Mouse (Mus musculus): Measurements from ENCODE around the gene Ankrd65. TPM values are rescaled to one million over a fixed set of nuclear protein-coding genes. Genes with fewer than 3 reads are reported as not detected.

Ankrd65 gene
- total RNA-seq, 2 experiments from 2014 or later: not detected

- DNase-seq: peak in 1 of 2 experiments; percentile 36
- intact Hi-C loops (cut with DNase I): no loop called here
These were observed 50.1 kb downstream of the Ankrd65 start for GRCm38 (mm10) chr4:155840076-155841002.

GRCm38 (mm10) chr4:155841003-155841454 lies 50.8 kb downstream of the Ankrd65 start:
- intact Hi-C loops (cut with DNase I): no loop called here
- DNase-seq: peak; percentile 67 to 75

GRCm38 (mm10) chr4:155841651-155842270 lies 51.5 kb downstream of the Ankrd65 start:
- no peak for DNase-seq
- intact Hi-C loops (cut with DNase I): no loop called here

GRCm38 (mm10) chr4:155843231-155843630 lies 53.0 kb downstream of the Ankrd65 start:
- intact Hi-C loops (cut with DNase I): no loop called here
- DNase-seq: no peak

GRCm38 (mm10) chr4:155846871-155847578 lies 56.8 kb downstream of the Ankrd65 start, which contains the start of gene Dvl1:
Dvl1 (plus strand) TSS chr4:155847402.
- DNase-seq: peak; percentile 96 to 97
- intact Hi-C loops (cut with DNase I): no loop called here

GRCm38 (mm10) chr4:155847591-155848352 lies 57.5 kb downstream of the Ankrd65 start:
- DNase-seq: peak in 1 of 2 experiments; percentile 53
- intact Hi-C loops (cut with DNase I): no loop called here

- DNase-seq: no peak
- intact Hi-C loops (cut with DNase I): no loop called here
These were observed 58.3 kb downstream of the Ankrd65 start for GRCm38 (mm10) chr4:155848434-155849095.

Small RNA genes within 50 kb of the gene (microRNA-seq; reads per million reads assigned to microRNA genes)
- gene Gm27743: 0 reads per million in 2 experiments

Other genes starting within 250 kb of the Ankrd65 start
- 10 to 100 TPM; 34.8 to 42.4 TPM for gene Nadk, start 228.1 kb upstream of the Ankrd65 start, total RNA-seq (2021)
- gene Slc35e2, start 189.0 kb upstream of the Ankrd65 start, total RNA-seq (2021): 10 to 100 TPM; 12.2 to 13.1 TPM
- gene Cdk11b, start 165.6 kb upstream of the Ankrd65 start, total RNA-seq (2021): 10 to 100 TPM; 28.5 to 30.1 TPM
- gene Gm10563, start 145.0 kb upstream of the Ankrd65 start, total RNA-seq (2021): not detected
- gene Mmp23, start 137.1 kb upstream of the Ankrd65 start, total RNA-seq (2021): 10 to 100 TPM; 24.9 to 25.9 TPM
- 10 to 100 TPM; 21.9 to 22.5 TPM for gene Mib2, start 121.2 kb upstream of the Ankrd65 start, total RNA-seq (2021)
- gene Fndc10, start 96.1 kb upstream of the Ankrd65 start, total RNA-seq (2021): 1 to 10 TPM; 2.9 to 4.3 TPM
- 10 to 100 TPM; 58.3 to 59.2 TPM for gene Ssu72, start 85.6 kb upstream of the Ankrd65 start, total RNA-seq (2021)
- under 1 TPM; 0.47 to 0.69 TPM for gene Tmem240, start 55.6 kb upstream of the Ankrd65 start, total RNA-seq (2021)
- gene Atad3a, start 29.3 kb upstream of the Ankrd65 start, total RNA-seq (2021): 10 to 100 TPM; 67.1 to 73.1 TPM
- 10 to 100 TPM; 14.0 to 15.8 TPM for gene Vwa1, start 15.7 kb upstream of the Ankrd65 start, total RNA-seq (2021)
- 1 to 10 TPM; 2.0 to 2.3 TPM for gene Tmem88b, start 4.6 kb upstream of the Ankrd65 start, total RNA-seq (2021)
- 10 to 100 TPM; 77.2 to 83.5 TPM for gene Mrpl20, start 12.4 kb downstream of the Ankrd65 start, total RNA-seq (2021)
- gene Ccnl2, start 22.1 kb downstream of the Ankrd65 start, total RNA-seq (2021): 10 to 100 TPM; 49.9 to 50.6 TPM
- 10 to 100 TPM; 84.8 to 91.3 TPM for gene Aurkaip1, start 40.8 kb downstream of the Ankrd65 start, total RNA-seq (2021)
- gene Mxra8, start 49.2 kb downstream of the Ankrd65 start, total RNA-seq (2021): 10 to 100 TPM; 66.0 to 66.1 TPM
- 10 to 100 TPM; 35.3 to 36.0 TPM for gene Dvl1, start 57.0 kb downstream of the Ankrd65 start, total RNA-seq (2021)
- gene Tas1r3, start 72.9 kb downstream of the Ankrd65 start, total RNA-seq (2021): under 1 TPM; 0.20 to 0.34 TPM
- gene Cptp, start 79.0 kb downstream of the Ankrd65 start, total RNA-seq (2021): 10 to 100 TPM in 1 of 2 experiments, 1 to 10 TPM in 1; 7.9 to 10.6 TPM
- gene Ints11, start 79.1 kb downstream of the Ankrd65 start, total RNA-seq (2021): 10 to 100 TPM; 16.6 to 20.9 TPM
- 10 to 100 TPM; 18.1 to 19.1 TPM for gene Pusl1, start 101.3 kb downstream of the Ankrd65 start, total RNA-seq (2021)
- gene Acap3, start 101.4 kb downstream of the Ankrd65 start, total RNA-seq (2021): 10 to 100 TPM; 20.3 to 21.7 TPM
- gene Ube2j2, start 153.4 kb downstream of the Ankrd65 start, total RNA-seq (2021): 10 to 100 TPM; 62.4 to 66.9 TPM
- 10 to 100 TPM; 17.8 to 24.8 TPM for gene C1qtnf12, start 171.9 kb downstream of the Ankrd65 start, total RNA-seq (2021)
- gene B3galt6, start 202.2 kb downstream of the Ankrd65 start, total RNA-seq (2021): 1 to 10 TPM; 3.4 to 3.7 TPM
- 100 to 1,000 TPM; 105 to 108 TPM for gene Sdf4, start 202.4 kb downstream of the Ankrd65 start, total RNA-seq (2021)
- gene Tnfrsf4, start 223.4 kb downstream of the Ankrd65 start, total RNA-seq (2021): under 1 TPM; 0.62 to 0.93 TPM
- gene Tnfrsf18, start 235.7 kb downstream of the Ankrd65 start, total RNA-seq (2021): under 1 TPM in 1 of 2 experiments, not detected in 1; 0.29 TPM

Data from heart, postnatal 10 days (tissue).